ENCODE assay signal across 9 mouse cellular contexts in the genomic region with DNA sequence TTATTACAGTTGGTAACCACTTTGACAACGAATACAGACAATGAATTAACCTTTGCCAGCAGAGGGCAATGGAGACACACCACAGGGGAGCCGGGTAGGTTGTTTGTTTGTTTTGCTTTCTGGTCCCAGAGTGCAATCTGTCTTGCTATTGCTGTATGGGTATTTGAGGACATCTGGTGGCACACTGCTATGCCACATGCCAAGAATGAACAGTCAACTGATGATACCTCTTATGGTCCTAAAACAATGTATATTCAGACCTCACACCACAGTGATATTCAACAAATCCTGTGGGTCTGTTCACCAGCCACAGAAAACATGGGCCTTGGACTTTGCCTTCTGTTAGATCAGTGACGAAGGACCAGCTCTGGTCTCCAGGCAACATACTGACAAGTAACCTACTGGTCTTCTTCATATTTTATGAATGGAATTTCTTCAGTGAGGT. TPM values are rescaled to one million over a fixed set of nuclear protein-coding genes. Genes with fewer than 3 reads are reported as not detected.
DNase-seq lines count a peak whose midpoint lies in the region; ATAC-seq and TF ChIP-seq lines count a peak whose summit lies in the region.
"Had no signal": no experiment of that assay in that cellular context is flagged by ENCODE, and none has a peak within 500 bp of the region (broad histone marks: within the 10 kb centered on the region; RNA-seq: fewer than 3 reads in every experiment).

No protein-coding gene starts in this region.

- TF ChIP-seq POLR2A in bone marrow, adult 2 months (IDR thresholded peaks at IDR 0.05; ENCODE audit: borderline replicate concordance, control insufficient read depth, low read depth, low read length), result no peak

- ATAC-seq in megakaryocyte, adult 5-6 weeks (ENCODE audit: poor library complexity, severe bottlenecking), result peak; percentile 71

- 30% methylated on average over 3 of the region's 3 CpGs for WGBS in bone marrow, adult 2 months

- no peak overlapping the region for H3K27ac ChIP-seq in bone marrow, adult 2 months (ENCODE audit: control insufficient read depth, insufficient read depth, low read depth, low read length, poor library complexity)
- H3K27ac ChIP-seq: limb, embryonic 15.5 days had no signal

- peak; percentile 47 to 74 for DNase-seq in heart, adult 18-20 months
- DNase-seq in heart, adult 11 months, result no peak
- peak; percentile 62 to 73 for DNase-seq in B cell, adult 2 months
- peak; percentile 43 for DNase-seq in heart, postnatal 4 days
- DNase-seq in urinary bladder, adult 2 months (ENCODE audit: low spot score), result no peak
- DNase-seq in spleen, postnatal 14 days (ENCODE audit: low spot score in 2 of 2), result no peak

- TF ChIP-seq CTCF in bone marrow, adult 2 months (IDR thresholded peaks at IDR 0.05; ENCODE audit: control insufficient read depth, insufficient read depth, low read length), result peak; percentile 44; the same call in 1 of the 2 replicates

- no peak overlapping the region for H3K4me3 ChIP-seq in bone marrow, adult 2 months (replicated peaks; ENCODE audit: control insufficient read depth, low read depth, low read length)
- H3K4me3 ChIP-seq: limb, embryonic 15.5 days had no signal

- no peaks in the 10 kb centered on the region for H3K4me1 ChIP-seq in bone marrow, adult 2 months (ENCODE audit: control insufficient read depth, insufficient read depth, low read length)
- H3K4me1 ChIP-seq: limb, embryonic 15.5 days had no signal

RNA-seq across cellular contexts. Expression of a gene that starts 43.5 kb away (rescaled TPM):
- total RNA-seq in heart, adult 18-20 months (2021), result 10 to 100 TPM; 15.9 to 16.1 TPM
- polyA plus RNA-seq in bone marrow, adult 2 months (2011; ENCODE audit: insufficient read depth, insufficient read length, low replicate concordance, missing spikeins), result 1.4 and 3.0 TPM in 2 replicates
- total RNA-seq in heart, postnatal 4 days (2021), result 10 to 100 TPM; 37.9 to 41.0 TPM
- 0.80 and 0.83 TPM in 2 replicates for total RNA-seq in megakaryocyte, adult 5-6 weeks (2015)
- 0.41 and 0.51 TPM in 2 replicates for total RNA-seq in megakaryocyte, adult 5-6 weeks (2017)
- 5.1 and 6.7 TPM in 2 replicates for polyA plus RNA-seq in urinary bladder, adult 2 months (2012; rRNA removed)

Comparison
In these comparisons a context has a peak if more than half of its experiments do, and no peak if none do; other contexts are left out.
1. DNase-seq: peak in heart, adult 18-20 months (2 of 2), B cell, adult 2 months (2 of 2) and heart, postnatal 4 days (single experiment); none in heart, adult 11 months (single experiment), urinary bladder, adult 2 months (single experiment) and spleen, postnatal 14 days (0 of 2).
2. RNA of a gene that starts 43.5 kb away (total RNA-seq): 37.9 to 41.0 TPM in heart, postnatal 4 days and 15.9 to 16.1 TPM in heart, adult 18-20 months; 0.41 to 0.83 TPM in megakaryocyte, adult 5-6 weeks; every median in the first group is over 4 times any median in the second.